9 mouse cellular contexts compared by ENCODE assay signal in genomic region chr8:86768499-86768898, GRCm38 (mm10). TPM values are rescaled to one million over a fixed set of nuclear protein-coding genes. Genes with fewer than 3 reads are reported as not detected.
DNase-seq lines count a peak whose midpoint lies in the region; ATAC-seq and TF ChIP-seq lines count a peak whose summit lies in the region.
"Had no signal": no experiment of that assay in that cellular context is flagged by ENCODE, and none has a peak within 500 bp of the region (broad histone marks: within the 10 kb centered on the region; RNA-seq: fewer than 3 reads in every experiment).

No protein-coding gene starts in this region.

- DNase-seq in layer of hippocampus, adult 8-10 months (ENCODE audit: low spot score in 2 of 2): peak; percentile 24 to 53
- no peak for DNase-seq in layer of hippocampus, postnatal 36 days
- DNase-seq in adrenal gland, postnatal 10 days: peak; percentile 84
- peak; percentile 59 to 70 for DNase-seq in heart, postnatal 36 days
- no peak for DNase-seq in thymus, postnatal 10 days (ENCODE audit: low spot score in 2 of 2)
- DNase-seq in thymus, postnatal 14 days: no peak

- no peak for TF ChIP-seq CTCF in small intestine, adult 2 months (IDR thresholded peaks at IDR 0.05; ENCODE audit: extremely low read depth, insufficient read length, insufficient replicate concordance, low read depth, low read length)

- H3K36me3 ChIP-seq in small intestine, adult 2 months (ENCODE audit: control insufficient read depth, insufficient read depth, low read length): no peaks in the 10 kb centered on the region
- H3K36me3 ChIP-seq: liver, embryonic 15.5 days had no signal

- peaks cover 39% of the 10 kb centered on the region for H3K4me1 ChIP-seq in small intestine, adult 2 months (ENCODE audit: control insufficient read depth, insufficient read depth, insufficient read length, low read length)

- no peak for TF ChIP-seq POLR2A in small intestine, adult 2 months (IDR thresholded peaks at IDR 0.05; ENCODE audit: low read depth, low read length)

- H3K4me3 ChIP-seq in small intestine, adult 2 months (ENCODE audit: low read depth, low read length): no peak overlapping the region
- H3K4me3 ChIP-seq: liver, embryonic 15.5 days had no signal

- ATAC-seq in cerebellum, adult (ENCODE audit: insufficient number of reproducible peaks, low FRiP score, low TSS enrichment): no peak

- intact Hi-C loops in heart, postnatal 36 days (cut with DNase I): no loop called here

- no peaks in the 10 kb centered on the region for H3K27me3 ChIP-seq in small intestine, adult 2 months (ENCODE audit: control insufficient read depth, insufficient read depth, low read length)

- peak overlapping the region; percentile 91 for H3K27ac ChIP-seq in small intestine, adult 2 months (ENCODE audit: insufficient read depth, low read depth, low read length)
- H3K27ac ChIP-seq: liver, embryonic 15.5 days had no signal

- WGBS in small intestine, adult 2 months: 29% methylated on average over 5 of the region's 5 CpGs

RNA-seq across cellular contexts. Expression of gene Siah1a, which starts 22.8 kb away (rescaled TPM):
- 10 to 100 TPM; 29.2 to 34.0 (median 32.7) TPM for total RNA-seq in layer of hippocampus, adult 8-10 months (2022)
- 10 to 100 TPM; 31.6 to 34.0 TPM for total RNA-seq in layer of hippocampus, postnatal 36 days (2021)
- total RNA-seq in adrenal gland, postnatal 10 days (2021): 10 to 100 TPM; 19.4 to 23.0 TPM
- 10 to 100 TPM; 16.1 to 17.7 TPM for total RNA-seq in heart, postnatal 36 days (2021)
- polyA plus RNA-seq in small intestine, adult 2 months (2012; rRNA removed): 6.8 and 14.7 TPM in 2 replicates

RNA-seq across cellular contexts. Expression of gene Gm10638, which starts 23.0 kb away (rescaled TPM):
- 1 to 10 TPM; 1.7 to 3.0 (median 2.3) TPM for total RNA-seq in layer of hippocampus, adult 8-10 months (2022)
- total RNA-seq in layer of hippocampus, postnatal 36 days (2021): 1 to 10 TPM; 2.9 to 3.9 TPM
- 1 to 10 TPM; 2.8 to 2.9 TPM for total RNA-seq in adrenal gland, postnatal 10 days (2021)
- 1 to 10 TPM; 3.5 to 3.8 TPM for total RNA-seq in heart, postnatal 36 days (2021)
- 2.2 and 6.3 TPM in 2 replicates for polyA plus RNA-seq in small intestine, adult 2 months (2012; rRNA removed)

Comparison
In these comparisons a context has a peak if more than half of its experiments do, and no peak if none do; other contexts are left out.
1. DNase-seq: peak in layer of hippocampus, adult 8-10 months (2 of 2), adrenal gland, postnatal 10 days (single experiment) and heart, postnatal 36 days (2 of 2); none in layer of hippocampus, postnatal 36 days (0 of 2), thymus, postnatal 10 days (0 of 2) and thymus, postnatal 14 days (single experiment).